Mouse (Mus musculus) CH12.LX (cell line): ENCODE results near the gene Gm20388. TPM values are rescaled to one million over a fixed set of nuclear protein-coding genes. Genes with fewer than 3 reads are reported as not detected.
A peak's percentile ranks its signal among the peaks of the same experiment; 100 is the strongest.

Experiments
- DNase-seq: peaks from one replicate; pipeline ENCODE4 v3.0.0-alpha.2; 2013; ENCODE audit errors: extremely low read depth
- H3K27ac ChIP-seq: 2 replicates; pipeline ENCODE4 v1.5.1; 2012; ENCODE audit warnings: low read depth, mild to moderate bottlenecking, control low read depth, moderate library complexity; ENCODE audit not compliant: insufficient read depth
- H3K27me3 ChIP-seq: replicated peaks from 2 replicates; pipeline ENCODE3; 2012; ENCODE audit warnings: inconsistent platforms
- H3K36me3 ChIP-seq, 2 experiments: replicated peaks in 1 of 2; 2 replicates each; pipeline versions ENCODE3 to v1.6.1; 2012; ENCODE audit warnings: inconsistent platforms in 1 of 2, low read length in 1 of 2, mild to moderate bottlenecking in 1 of 2, mixed read lengths in 1 of 2, moderate library complexity in 1 of 2; ENCODE audit not compliant: control insufficient read depth in 1 of 2, insufficient read depth in 1 of 2
- H3K4me1 ChIP-seq, 2 experiments: 2 replicates each; pipeline ENCODE4 v1.6.1; 2012; ENCODE audit warnings: inconsistent platforms in 1 of 2, moderate library complexity in 1 of 2; ENCODE audit not compliant: insufficient read depth in 2 of 2, control insufficient read depth in 1 of 2
- H3K4me2 ChIP-seq: 2 replicates; pipeline ENCODE4 v1.6.1; 2012; ENCODE audit warnings: low read depth, mild to moderate bottlenecking, control low read depth; ENCODE audit not compliant: poor library complexity, insufficient read depth, severe bottlenecking
- H3K4me3 ChIP-seq, 3 experiments: fragments of 150-350 bp in 1 of 3; sonication (generic) in 1 of 3; replicated peaks in 1 of 3; 2 replicates each; pipeline versions ENCODE3 to v1.5.1; 2011 to 2012; ENCODE audit warnings: low read depth in 2 of 3, low read length in 2 of 3, mild to moderate bottlenecking in 2 of 3, moderate library complexity in 2 of 3, control low read depth in 1 of 3, improper control_type of control experiment in 1 of 3, inconsistent platforms in 1 of 3, mixed read lengths in 1 of 3; ENCODE audit not compliant: poor library complexity in 1 of 3
- H3K79me2 ChIP-seq: replicated peaks from 2 replicates; pipeline ENCODE4 v1.6.1; 2012; ENCODE audit warnings: mild to moderate bottlenecking, moderate library complexity; ENCODE audit not compliant: control insufficient read depth, poor library complexity, insufficient read depth, severe bottlenecking; ENCODE audit errors: extremely low read depth
- H3K9ac ChIP-seq: 2 replicates; pipeline ENCODE4 v1.6.1; 2012; ENCODE audit warnings: low read depth, mild to moderate bottlenecking, control low read depth, moderate library complexity; ENCODE audit not compliant: insufficient read depth
- H3K9me3 ChIP-seq: replicated peaks from 2 replicates; pipeline ENCODE3; 2012; ENCODE audit warnings: low read length, inconsistent platforms, mixed read lengths
- BHLHE40 ChIP-seq: IDR thresholded peaks from 2 replicates; pipeline ENCODE4 v1.6.1; 2011; ENCODE audit warnings: mild to moderate bottlenecking, low read depth, low read length, improper control_type of control experiment
- CHD1 ChIP-seq: IDR thresholded peaks from 2 replicates; pipeline ENCODE4 v1.6.1; 2012; ENCODE audit warnings: low read depth, low read length, improper control_type of control experiment, inconsistent platforms
- CHD2 ChIP-seq: IDR thresholded peaks from 2 replicates; pipeline ENCODE4 v1.6.1; 2011; ENCODE audit warnings: low read length, improper control_type of control experiment
- CTCF ChIP-seq, 2 experiments: IDR thresholded peaks in 1 of 2; conservative IDR thresholded peaks in 1 of 2; 2 replicates each; pipeline ENCODE4 v1.5.1; 2011 to 2012; ENCODE audit warnings: low read depth in 2 of 2, low read length in 2 of 2, improper control_type of control experiment in 1 of 2, inconsistent platforms in 1 of 2, mild to moderate bottlenecking in 1 of 2, moderate library complexity in 1 of 2
- E2F4 ChIP-seq: IDR thresholded peaks from 2 replicates; pipeline ENCODE4 v1.6.1; 2011; ENCODE audit warnings: low read depth, low read length, improper control_type of control experiment; ENCODE audit not compliant: insufficient replicate concordance
- ELF1 ChIP-seq: IDR thresholded peaks from 2 replicates; pipeline ENCODE4 v1.6.1; 2014; ENCODE audit warnings: low read depth, mild to moderate bottlenecking, inconsistent platforms, low read length, improper control_type of control experiment
- EP300 ChIP-seq: IDR thresholded peaks from 2 replicates; pipeline ENCODE4 v1.6.1; 2011; ENCODE audit warnings: low read length, improper control_type of control experiment
- ETS1 ChIP-seq: conservative IDR thresholded peaks from 2 replicates; pipeline ENCODE4 v1.6.1; 2012; ENCODE audit warnings: low read depth, mild to moderate bottlenecking, inconsistent platforms, low read length, improper control_type of control experiment, moderate library complexity
- GABPA ChIP-seq: IDR thresholded peaks from 2 replicates; pipeline ENCODE4 v1.6.1; 2012; ENCODE audit warnings: low read depth, low read length, improper control_type of control experiment, inconsistent platforms; ENCODE audit not compliant: insufficient replicate concordance
- HCFC1 ChIP-seq: IDR thresholded peaks from 2 replicates; pipeline ENCODE4 v1.6.1; 2012; ENCODE audit warnings: low read depth, mild to moderate bottlenecking, inconsistent platforms, low read length, improper control_type of control experiment
- IRF4 ChIP-seq: IDR thresholded peaks from 2 replicates; pipeline ENCODE4 v1.6.1; 2014; ENCODE audit warnings: low read depth, mild to moderate bottlenecking, inconsistent platforms, low read length, improper control_type of control experiment
- JUN ChIP-seq: IDR thresholded peaks from 2 replicates; pipeline ENCODE4 v1.6.1; 2011; ENCODE audit warnings: low read depth, mild to moderate bottlenecking, low read length, improper control_type of control experiment, moderate library complexity; ENCODE audit not compliant: insufficient read depth
- JUND ChIP-seq: conservative IDR thresholded peaks from 2 replicates; pipeline ENCODE4 v1.6.1; 2011; ENCODE audit warnings: low read depth, low read length, improper control_type of control experiment
- KAT2A ChIP-seq: IDR thresholded peaks from 2 replicates; pipeline ENCODE4 v1.6.1; 2012; ENCODE audit warnings: low read length, improper control_type of control experiment, inconsistent platforms; ENCODE audit not compliant: insufficient replicate concordance
- MAFK ChIP-seq: IDR thresholded peaks from 2 replicates; pipeline ENCODE4 v1.6.1; 2011; ENCODE audit warnings: low read length, improper control_type of control experiment; ENCODE audit not compliant: insufficient replicate concordance
- MAX ChIP-seq: IDR thresholded peaks from 2 replicates; pipeline ENCODE4 v1.6.1; 2011; ENCODE audit warnings: low read length, improper control_type of control experiment
- MAZ ChIP-seq: IDR thresholded peaks from 2 replicates; pipeline ENCODE4 v1.6.1; 2012; ENCODE audit warnings: low read depth, mild to moderate bottlenecking, inconsistent platforms, low read length, improper control_type of control experiment, moderate library complexity
- MEF2A ChIP-seq: IDR thresholded peaks from 2 replicates; pipeline ENCODE4 v1.6.1; 2014; ENCODE audit warnings: low read depth, mild to moderate bottlenecking, inconsistent platforms, low read length, improper control_type of control experiment, borderline replicate concordance
- MXI1 ChIP-seq: IDR thresholded peaks from 2 replicates; pipeline ENCODE4 v1.6.1; 2011; ENCODE audit warnings: mild to moderate bottlenecking, low read depth, low read length, improper control_type of control experiment
- MYC ChIP-seq: IDR thresholded peaks from 2 replicates; pipeline ENCODE4 v1.6.1; 2011; ENCODE audit warnings: low read depth, mild to moderate bottlenecking, improper control_type of control experiment, low read length
- NELFE ChIP-seq: IDR thresholded peaks from 2 replicates; pipeline ENCODE4 v1.6.1; 2011; ENCODE audit warnings: low read depth, low read length, improper control_type of control experiment
- NRF1 ChIP-seq: IDR thresholded peaks from 2 replicates; pipeline ENCODE4 v1.6.1; 2014; ENCODE audit warnings: low read depth, mild to moderate bottlenecking, inconsistent platforms, low read length, improper control_type of control experiment, moderate library complexity
- PAX5 ChIP-seq: IDR thresholded peaks from 2 replicates; pipeline ENCODE4 v1.6.1; 2012; ENCODE audit warnings: low read length, inconsistent platforms, mixed read lengths
- POLR2A ChIP-seq: IDR thresholded peaks from 2 replicates; pipeline ENCODE4 v1.6.1; 2011; ENCODE audit warnings: low read depth, mild to moderate bottlenecking, improper control_type of control experiment, low read length
- POLR2AphosphoS2 ChIP-seq: IDR thresholded peaks from 2 replicates; pipeline ENCODE4 v1.6.1; 2011; ENCODE audit warnings: low read depth, low read length, improper control_type of control experiment
- RAD21 ChIP-seq: IDR thresholded peaks from 2 replicates; pipeline ENCODE4 v1.6.1; 2011; ENCODE audit warnings: low read depth, mild to moderate bottlenecking, low read length, improper control_type of control experiment, moderate library complexity
- RCOR1 ChIP-seq: conservative IDR thresholded peaks from 2 replicates; pipeline ENCODE4 v1.6.1; 2012; ENCODE audit warnings: low read depth, mild to moderate bottlenecking, inconsistent platforms, low read length, improper control_type of control experiment
- SIN3A ChIP-seq: IDR thresholded peaks from 2 replicates; pipeline ENCODE4 v1.6.1; 2012; ENCODE audit warnings: low read length, improper control_type of control experiment, inconsistent platforms
- SMC3 ChIP-seq: IDR thresholded peaks from 2 replicates; pipeline ENCODE4 v1.6.1; 2011; ENCODE audit warnings: low read depth, low read length, improper control_type of control experiment
- TBP ChIP-seq: conservative IDR thresholded peaks from 2 replicates; pipeline ENCODE4 v1.6.1; 2011; ENCODE audit warnings: low read depth, low read length, improper control_type of control experiment
- TCF12 ChIP-seq: IDR thresholded peaks from 2 replicates; pipeline ENCODE4 v1.6.1; 2014; ENCODE audit warnings: low read depth, mild to moderate bottlenecking, inconsistent platforms, low read length, improper control_type of control experiment
- UBTF ChIP-seq: IDR thresholded peaks from 2 replicates; pipeline ENCODE4 v1.6.1; 2012; ENCODE audit warnings: low read depth, mild to moderate bottlenecking, inconsistent platforms, low read length, improper control_type of control experiment, moderate library complexity
- USF1 ChIP-seq: IDR thresholded peaks from 2 replicates; pipeline ENCODE4 v1.6.1; 2014; ENCODE audit warnings: low read depth, mild to moderate bottlenecking, inconsistent platforms, low read length, improper control_type of control experiment
- USF2 ChIP-seq: conservative IDR thresholded peaks from 2 replicates; pipeline ENCODE4 v1.6.1; 2011; ENCODE audit warnings: low read depth, low read length, improper control_type of control experiment
- ZC3H11A ChIP-seq: IDR thresholded peaks from 2 replicates; pipeline ENCODE4 v1.6.1; 2012; ENCODE audit warnings: low read depth, mild to moderate bottlenecking, inconsistent platforms, low read length, improper control_type of control experiment
- ZKSCAN1 ChIP-seq: IDR thresholded peaks from 2 replicates; pipeline ENCODE4 v1.6.1; 2012; ENCODE audit warnings: low read depth, inconsistent platforms, low read length, improper control_type of control experiment, borderline replicate concordance
- ZMIZ1 ChIP-seq: IDR thresholded peaks from 2 replicates; pipeline ENCODE4 v1.6.1; 2012; ENCODE audit warnings: low read depth, mild to moderate bottlenecking, inconsistent platforms, low read length, improper control_type of control experiment
- ZNF384 ChIP-seq: IDR thresholded peaks from 2 replicates; pipeline ENCODE4 v1.6.1; 2012; ENCODE audit warnings: low read depth, low read length, improper control_type of control experiment, inconsistent platforms
- dilution Hi-C: fragments of 300-500 bp; cut with MboI; formaldehyde crosslinking; loops from 2 replicates; pipeline ENCODE4 v1.14.3; 2020; ENCODE audit warnings: low sequenced_read_pairs; ENCODE audit not compliant: extremely low pct_unique_long_range_greater_than_20kb, extremely low pct_ligation_motif_present
- in situ Hi-C: fragments of 300-500 bp; cut with MboI; formaldehyde crosslinking; loops from 3 replicates; pipeline ENCODE4 v1.14.3; 2019; ENCODE audit warnings: low sequenced_read_pairs, low pct_ligation_motif_present, low pct_unique_long_range_greater_than_20kb, mixed read lengths
- polyA plus RNA-seq: library from polyadenylated mRNA; unstranded; fragments of >175 nt; gene quantifications from 2 replicates; pipeline ENCODE4 v1.2.1, GENCODE M21; 2012; ENCODE audit warnings: low read depth; ENCODE audit not compliant: insufficient read length
- total RNA-seq, 2 experiments: library from RNA; depleted of rRNA; stranded (reverse); fragments of 300-350 nt in 1 of 2; fragments of >200 nt in 1 of 2; gene quantifications; 2 replicates each; pipeline ENCODE4 v1.2.3; 2012 to 2014

Gene Gm20388
- total and polyA plus RNA-seq, 3 experiments: 14.8 to 26.3 (median 22.2) TPM

DNA sequence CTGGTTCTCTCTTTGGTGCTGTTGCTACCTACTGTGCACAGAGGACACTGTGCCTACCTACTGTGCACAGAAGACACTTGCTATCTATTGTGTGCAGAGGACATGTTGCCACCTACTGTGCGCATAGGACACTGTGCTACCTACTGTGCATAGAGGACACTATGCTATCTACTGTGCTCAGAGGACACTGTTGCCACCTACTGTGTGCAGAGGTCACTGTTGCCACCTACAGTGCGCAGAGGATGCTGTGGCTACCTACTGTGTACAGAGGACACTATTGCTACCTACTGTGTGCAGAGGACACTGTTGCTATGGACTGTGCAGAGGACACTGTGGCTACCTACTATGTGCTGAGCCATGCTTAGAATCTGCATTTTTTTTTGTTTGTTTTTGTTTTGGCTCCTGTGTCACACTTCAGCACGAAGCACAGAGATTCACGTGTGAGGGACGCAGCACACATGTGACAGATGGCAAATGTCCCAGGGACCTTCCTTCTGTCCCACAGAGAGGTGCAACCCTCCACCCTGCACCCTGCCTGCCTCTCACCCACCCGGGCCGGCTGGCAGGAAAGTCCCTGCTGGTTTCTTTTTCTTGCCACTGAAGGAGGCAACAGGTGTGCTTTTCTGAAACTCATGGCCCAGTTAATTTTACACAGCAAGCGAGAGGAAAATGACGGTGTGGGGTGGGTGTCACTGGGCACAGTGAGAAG is 886.5 kb downstream of the Gm20388 start:
- Histone ChIP-seq H3K27ac (no peak overlapping the region; the same call in 1 of the 2 replicates), H3K79me2 (no peaks in the 10 kb centered on the region), H3K4me3 (peak overlapping the region in 1 of 3 experiments; percentile 35), H3K4me1 (peaks cover 23 to 56% of the 10 kb centered on the region in 2 experiments), H3K36me3 (no peaks in the 10 kb centered on the region), H3K9ac (no peak overlapping the region), H3K27me3 (peaks cover 17% of the 10 kb centered on the region), H3K9me3 (no peaks in the 10 kb centered on the region), H3K4me2 (0 out of 2 replicates have a peak overlapping the region, but pooled peaks have one; percentile 5)
- DNase-seq: peak; percentile 37
- in situ Hi-C loops: no loop called here
- dilution Hi-C loops: no loop called here
- TF ChIP-seq SIN3A (no peak), JUN (no peak), ELF1 (no peak), USF1 (no peak), POLR2AphosphoS2 (no peak), MXI1 (peak; percentile 64; the same call in 1 of the 2 replicates), HCFC1 (no peak), ZKSCAN1 (peak; percentile 98), E2F4 (no peak), CHD1 (no peak), GABPA (no peak), MAZ (0 out of 2 replicates have a peak, but pooled peaks have one; percentile 46), CHD2 (no peak), NRF1 (no peak), NELFE (no peak), KAT2A (no peak), TCF12 (peak; percentile 95), MYC (peak; percentile 66; the same call in 1 of the 2 replicates), EP300 (peak; percentile 75), POLR2A (no peak), TBP (0 out of 2 replicates have a peak, but pooled peaks have one; percentile 35), USF2 (no peak), BHLHE40 (peak; percentile 96), RAD21 (no peak), JUND (no peak), ETS1 (peak; percentile 76), RCOR1 (no peak), UBTF (0 out of 2 replicates have a peak, but pooled peaks have one; percentile 59), PAX5 (no peak), ZMIZ1 (no peak), IRF4 (peak; percentile 71), MAX (peak; percentile 91), MAFK (no peak), ZC3H11A (no peak), MEF2A (peak; percentile 75), CTCF (conservative IDR thresholded peaks at IDR 0.05 in 1 of 2, IDR thresholded peaks at IDR 0.05 in 1 of 2; ENCODE audit: low read depth in 2 of 2, low read length in 2 of 2) (0 out of 4 replicates have a peak, but pooled peaks of 1 of the 2 experiments have one; percentile 4), SMC3 (no peak), ZNF384 (no peak)
